Mouse (Mus musculus) C2C12 (cell line): Measurements from ENCODE around the gene Scd4.

Experiments
- CTCF ChIP-seq: IDR thresholded peaks from one replicate; pipeline ENCODE4 v1.5.1; 2011; ENCODE audit not compliant: control insufficient read depth, insufficient read depth, insufficient read length
- FOSL1 ChIP-seq: IDR thresholded peaks from one replicate; pipeline ENCODE4 v1.8.0; 2011; ENCODE audit warnings: mild to moderate bottlenecking, low read length; ENCODE audit not compliant: poor library complexity, insufficient read depth, severe bottlenecking
- MAX ChIP-seq: IDR thresholded peaks from one replicate; pipeline ENCODE4 v1.6.1; 2011; ENCODE audit warnings: mild to moderate bottlenecking, control low read depth
- MYOD1 ChIP-seq: IDR thresholded peaks from one replicate; pipeline ENCODE4 v1.6.1; 2011; ENCODE audit warnings: low read depth; ENCODE audit not compliant: control insufficient read depth, insufficient read length
- MYOG ChIP-seq: IDR thresholded peaks from one replicate; pipeline ENCODE4 v1.6.1; 2011; ENCODE audit not compliant: control insufficient read depth, insufficient read length; ENCODE audit errors: extremely low read depth
- USF1 ChIP-seq: IDR thresholded peaks from one replicate; pipeline ENCODE4 v1.6.1; 2011; ENCODE audit warnings: low read depth, mild to moderate bottlenecking, control low read depth, moderate library complexity

GRCm38 (mm10) chr19:44369371-44369770, 36.5 kb downstream of the Scd4 start:
- TF ChIP-seq USF1 (no peak), CTCF (no peak), MAX (no peak), MYOD1 (no peak), MYOG (no peak), FOSL1 (no peak)
